Mouse (Mus musculus): ENCODE measurements at regions not wholly inside any gene's neighbourhood (a gene's known extent, or its start where the extent isn't known, plus 50 kb on each side); places are given as distances from the start of the nearest gene placed in this dataset.

- Histone ChIP-seq H3K36me3 (no peaks in the 10 kb centered on the region), H3K27ac (no peak overlapping the region), H3K4me3 (replicated peaks) (no peak overlapping the region), H3K9me3 (replicated peaks) (no peaks in the 10 kb centered on the region), H3K9ac (no peak overlapping the region), H3K4me2 (no peak overlapping the region), H3K4me1 (replicated peaks) (no peaks in the 10 kb centered on the region), H3K27me3 (no peaks in the 10 kb centered on the region)
- DNase-seq (no peak), ATAC-seq (ENCODE audit: low read depth) (no peak)
- 60% methylated on average over 15 of the region's 15 CpGs for WGBS (ENCODE audit: insufficient replicate concordance)
Observed at GRCm38 (mm10) chr7:36504010-36504875, 193.7 kb upstream of the Tshz3 start.

GRCm38 (mm10) chr7:36507895-36508431 is 190.0 kb upstream of the Tshz3 start:
- WGBS (ENCODE audit: insufficient replicate concordance): 30% methylated on average over 9 of the region's 9 CpGs
- no peak overlapping the region for H3K9ac ChIP-seq
- H3K4me2 ChIP-seq: no peak overlapping the region

GRCm38 (mm10) chr7:36513680-36514079 is 184.2 kb upstream of the Tshz3 start:
- DNase-seq: no peak
- WGBS (ENCODE audit: insufficient replicate concordance): 59% methylated on average over 3 of the region's 3 CpGs
- no peak overlapping the region for H3K9ac ChIP-seq
- H3K9me3 ChIP-seq (replicated peaks): no peaks in the 10 kb centered on the region
- no peak overlapping the region for H3K27ac ChIP-seq
- H3K36me3 ChIP-seq: no peaks in the 10 kb centered on the region
- H3K27me3 ChIP-seq: no peaks in the 10 kb centered on the region
- no peak for ATAC-seq (ENCODE audit: low read depth)
- H3K4me1 ChIP-seq (replicated peaks): no peaks in the 10 kb centered on the region
- no peak overlapping the region for H3K4me2 ChIP-seq
- H3K4me3 ChIP-seq (replicated peaks): no peak overlapping the region

More at GRCm38 (mm10) chr7:36507895-36508431, 190.0 kb upstream of the Tshz3 start:
- Histone ChIP-seq H3K27me3 (no peaks in the 10 kb centered on the region), H3K27ac (no peak overlapping the region), H3K9me3 (replicated peaks) (no peaks in the 10 kb centered on the region), H3K4me1 (replicated peaks) (no peaks in the 10 kb centered on the region), H3K4me3 (replicated peaks) (no peak overlapping the region), H3K36me3 (no peaks in the 10 kb centered on the region)
- ATAC-seq (ENCODE audit: low read depth) (0 out of 2 replicates have a peak, but pooled peaks have one; percentile 31), DNase-seq (no peak)

GRCm38 (mm10) chr7:36516094-36516663 is 181.7 kb upstream of the Tshz3 start:
- H3K4me2 ChIP-seq: no peak overlapping the region
- ATAC-seq (ENCODE audit: low read depth) (no peak), DNase-seq (no peak)
- WGBS (ENCODE audit: insufficient replicate concordance): 45% methylated on average over 7 of the region's 7 CpGs
- H3K27me3 ChIP-seq: no peaks in the 10 kb centered on the region
- H3K4me1 ChIP-seq (replicated peaks): no peaks in the 10 kb centered on the region
- H3K9ac ChIP-seq: no peak overlapping the region
- no peaks in the 10 kb centered on the region for H3K36me3 ChIP-seq
- H3K4me3 ChIP-seq (replicated peaks): no peak overlapping the region
- no peak overlapping the region for H3K27ac ChIP-seq
- no peaks in the 10 kb centered on the region for H3K9me3 ChIP-seq (replicated peaks)

GRCm38 (mm10) chr7:36519027-36519426 is 178.9 kb upstream of the Tshz3 start:
- H3K27ac ChIP-seq: no peak overlapping the region
- no peak overlapping the region for H3K9ac ChIP-seq
- 56% methylated on average over 4 of the region's 4 CpGs for WGBS (ENCODE audit: insufficient replicate concordance)
- DNase-seq: no peak
- H3K4me1 ChIP-seq (replicated peaks): no peaks in the 10 kb centered on the region
- no peak overlapping the region for H3K4me2 ChIP-seq
- H3K27me3 ChIP-seq: no peaks in the 10 kb centered on the region
- no peak for ATAC-seq (ENCODE audit: low read depth)
- no peak overlapping the region for H3K4me3 ChIP-seq (replicated peaks)
- H3K9me3 ChIP-seq (replicated peaks): no peaks in the 10 kb centered on the region
- no peaks in the 10 kb centered on the region for H3K36me3 ChIP-seq

- DNase-seq: no peak
Observed at GRCm38 (mm10) chr7:36522960-36523359, 175.0 kb upstream of the Tshz3 start.

GRCm38 (mm10) chr7:36526148-36526547 is 171.8 kb upstream of the Tshz3 start:
- Histone ChIP-seq H3K4me1 (replicated peaks) (no peaks in the 10 kb centered on the region), H3K27ac (no peak overlapping the region), H3K4me3 (replicated peaks) (no peak overlapping the region), H3K4me2 (no peak overlapping the region), H3K9me3 (replicated peaks) (no peaks in the 10 kb centered on the region), H3K27me3 (no peaks in the 10 kb centered on the region), H3K9ac (no peak overlapping the region), H3K36me3 (no peaks in the 10 kb centered on the region)
- WGBS (ENCODE audit: insufficient replicate concordance): 58% methylated on average over 7 of the region's 7 CpGs
- DNase-seq: no peak
- ATAC-seq (ENCODE audit: low read depth): no peak

More at GRCm38 (mm10) chr7:36522960-36523359, 175.0 kb upstream of the Tshz3 start:
- H3K4me1 ChIP-seq (replicated peaks): no peaks in the 10 kb centered on the region
- no peak overlapping the region for H3K9ac ChIP-seq
- no peak overlapping the region for H3K4me2 ChIP-seq
- no peak overlapping the region for H3K27ac ChIP-seq
- no peaks in the 10 kb centered on the region for H3K27me3 ChIP-seq
- 47% methylated on average over 5 of the region's 5 CpGs for WGBS (ENCODE audit: insufficient replicate concordance)
- no peak overlapping the region for H3K4me3 ChIP-seq (replicated peaks)
- H3K9me3 ChIP-seq (replicated peaks): no peaks in the 10 kb centered on the region
- no peak for ATAC-seq (ENCODE audit: low read depth)
- H3K36me3 ChIP-seq: no peaks in the 10 kb centered on the region

- Histone ChIP-seq H3K27ac (no peak overlapping the region), H3K9ac (no peak overlapping the region), H3K4me3 (replicated peaks) (no peak overlapping the region), H3K27me3 (no peaks in the 10 kb centered on the region), H3K36me3 (no peaks in the 10 kb centered on the region), H3K4me2 (no peak overlapping the region), H3K9me3 (replicated peaks) (no peaks in the 10 kb centered on the region), H3K4me1 (replicated peaks) (no peaks in the 10 kb centered on the region)
- DNase-seq (no peak), ATAC-seq (ENCODE audit: low read depth) (no peak)
- WGBS (ENCODE audit: insufficient replicate concordance): 50% methylated on average over 3 of the region's 3 CpGs
Observed at GRCm38 (mm10) chr7:36526692-36527091, 171.2 kb upstream of the Tshz3 start.

- no peak for DNase-seq
- H3K9me3 ChIP-seq (replicated peaks): no peaks in the 10 kb centered on the region
- no peaks in the 10 kb centered on the region for H3K36me3 ChIP-seq
- no peaks in the 10 kb centered on the region for H3K27me3 ChIP-seq
- WGBS (ENCODE audit: insufficient replicate concordance): 73% methylated on average over 15 of the region's 15 CpGs
- H3K27ac ChIP-seq: no peak overlapping the region
- no peak overlapping the region for H3K4me2 ChIP-seq
- no peak overlapping the region for H3K4me3 ChIP-seq (replicated peaks)
- H3K4me1 ChIP-seq (replicated peaks): no peaks in the 10 kb centered on the region
- ATAC-seq (ENCODE audit: low read depth): no peak
- H3K9ac ChIP-seq: no peak overlapping the region
Observed at GRCm38 (mm10) chr7:36529504-36530065, 168.3 kb upstream of the Tshz3 start.

GRCm38 (mm10) chr7:36531559-36531958 is 166.4 kb upstream of the Tshz3 start:
- H3K27me3 ChIP-seq: no peaks in the 10 kb centered on the region
- no peak overlapping the region for H3K27ac ChIP-seq
- no peak for DNase-seq
- no peaks in the 10 kb centered on the region for H3K9me3 ChIP-seq (replicated peaks)
- no peak overlapping the region for H3K4me2 ChIP-seq
- H3K4me3 ChIP-seq (replicated peaks): no peak overlapping the region
- WGBS (ENCODE audit: insufficient replicate concordance): 62% methylated on average over 1 of the region's 1 CpGs
- no peak for ATAC-seq (ENCODE audit: low read depth)
- no peaks in the 10 kb centered on the region for H3K4me1 ChIP-seq (replicated peaks)
- H3K9ac ChIP-seq: no peak overlapping the region
- H3K36me3 ChIP-seq: no peaks in the 10 kb centered on the region

- Histone ChIP-seq H3K4me3 (replicated peaks) (no peak overlapping the region), H3K27ac (no peak overlapping the region), H3K4me2 (no peak overlapping the region), H3K4me1 (replicated peaks) (no peaks in the 10 kb centered on the region), H3K9me3 (replicated peaks) (no peaks in the 10 kb centered on the region), H3K27me3 (no peaks in the 10 kb centered on the region), H3K9ac (no peak overlapping the region), H3K36me3 (no peaks in the 10 kb centered on the region)
- DNase-seq (no peak), ATAC-seq (ENCODE audit: low read depth) (no peak)
- WGBS (ENCODE audit: insufficient replicate concordance): 66% methylated on average over 11 of the region's 11 CpGs
Observed at GRCm38 (mm10) chr7:36538111-36538510, 159.8 kb upstream of the Tshz3 start.
